Mouse (Mus musculus): ENCODE results near the gene Ptprr. TPM values are rescaled to one million over a fixed set of nuclear protein-coding genes. Genes with fewer than 3 reads are reported as not detected.

Gene Ptprr
- 0.23 TPM in 1 of 2 replicates, not detected in the other for total RNA-seq (2017)

DNA sequence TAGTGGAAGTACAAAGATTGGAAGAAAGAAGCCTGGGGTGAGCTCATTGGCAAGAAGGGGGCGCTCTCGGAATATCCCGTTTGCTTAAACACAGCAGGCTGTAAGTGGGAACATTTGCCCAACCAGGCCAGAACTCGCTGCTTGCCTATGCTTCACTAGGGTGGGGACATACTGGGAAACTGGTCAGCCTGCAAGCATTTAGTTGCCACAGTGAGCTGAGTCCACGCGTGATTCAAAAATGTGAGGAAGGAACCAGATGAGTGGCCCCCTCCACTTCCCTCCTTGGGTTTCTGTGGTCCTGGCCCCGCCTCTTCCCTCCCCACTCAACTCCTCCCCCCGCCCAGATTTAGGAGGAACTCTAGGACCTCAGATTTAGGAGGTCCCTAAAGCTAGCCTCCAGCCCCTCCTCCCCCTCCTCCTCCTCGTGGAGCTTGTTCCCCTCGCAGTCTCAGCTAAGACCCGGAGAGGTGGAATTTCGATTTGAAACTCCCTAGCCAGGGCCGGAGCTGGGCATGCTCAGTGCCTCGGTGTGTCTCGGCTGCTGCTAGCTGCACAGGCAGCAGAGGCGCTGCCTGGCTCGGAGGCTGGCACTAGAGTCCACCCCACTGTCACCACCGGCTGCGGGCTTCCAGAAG is at the start of gene Ptprr:
Gene Ptprr (plus strand): TSS at position 369 of the 635 bp plus-strand sequence.
- peak; percentile 87 for ATAC-seq (replicated peaks; ENCODE audit: low read depth, poor library complexity, severe bottlenecking)

- ATAC-seq (replicated peaks; ENCODE audit: low read depth, poor library complexity, severe bottlenecking), result no peak
Measured at GRCm38 (mm10) chr10:115976345-115976744, 41.7 kb upstream of the Ptprr start.

GRCm38 (mm10) chr10:115978992-115979391 is 39.0 kb upstream of the Ptprr start:
- no peak for ATAC-seq (replicated peaks; ENCODE audit: low read depth, poor library complexity, severe bottlenecking)

DNA sequence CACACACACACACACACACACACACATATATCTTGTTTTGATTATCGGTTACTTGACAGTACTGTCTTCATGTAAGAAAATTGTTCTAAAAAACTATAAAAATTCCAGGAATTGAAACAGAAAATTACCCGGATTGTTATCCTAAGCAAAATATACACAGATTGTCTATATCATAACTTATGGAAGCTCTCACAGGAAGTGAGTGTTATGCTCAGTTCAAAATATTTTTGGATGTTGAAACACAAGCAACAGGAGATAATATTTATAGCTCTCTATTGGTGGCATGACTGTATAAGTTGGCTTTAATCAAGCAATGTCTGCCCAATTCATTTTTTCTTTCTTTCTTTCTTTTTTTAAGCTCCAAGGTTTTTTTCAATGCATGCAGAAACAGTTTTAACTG is 38.0 kb upstream of the Ptprr start:
- ATAC-seq (replicated peaks; ENCODE audit: low read depth, poor library complexity, severe bottlenecking), result no peak

DNA sequence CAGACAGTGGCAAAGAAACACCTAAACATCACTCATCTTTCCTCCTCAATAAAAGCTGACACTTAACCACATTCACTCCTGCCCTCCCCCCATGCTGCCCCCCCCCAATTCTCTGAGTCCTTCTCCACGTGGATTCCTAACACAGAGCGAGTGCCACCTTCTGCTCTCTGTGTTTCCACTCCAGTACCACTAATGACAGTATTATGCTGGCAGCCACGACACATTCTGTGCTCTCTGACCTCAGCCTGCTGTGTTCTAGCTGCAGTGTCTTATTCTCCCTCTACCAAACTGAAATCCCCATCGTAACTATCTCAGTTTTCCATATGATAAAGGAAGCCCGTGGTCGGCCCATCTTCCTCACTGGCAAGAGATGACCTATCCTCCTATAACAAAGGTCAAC is 33.7 kb upstream of the Ptprr start:
- no peak for ATAC-seq (replicated peaks; ENCODE audit: low read depth, poor library complexity, severe bottlenecking)

DNA sequence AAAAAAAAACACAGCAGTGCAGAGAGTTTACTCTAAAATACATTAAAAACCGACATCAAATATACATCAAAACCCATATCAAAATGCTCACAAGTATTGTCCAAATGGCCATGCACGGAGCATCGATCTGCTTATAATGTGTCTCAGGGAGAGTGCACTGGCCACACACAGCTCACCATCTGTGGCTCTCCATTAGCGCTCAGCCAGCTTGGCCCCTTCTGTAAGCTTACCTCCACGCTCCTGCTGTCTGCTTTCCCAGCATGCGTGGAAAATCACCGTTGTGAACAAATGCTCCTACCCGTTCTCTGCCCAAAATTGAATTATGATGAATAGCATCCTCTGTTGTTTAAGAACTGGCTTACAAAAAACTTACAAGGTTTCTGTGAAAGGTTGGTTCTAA is 16.2 kb upstream of the Ptprr start:
- ATAC-seq (replicated peaks; ENCODE audit: low read depth, poor library complexity, severe bottlenecking), result no peak

DNA sequence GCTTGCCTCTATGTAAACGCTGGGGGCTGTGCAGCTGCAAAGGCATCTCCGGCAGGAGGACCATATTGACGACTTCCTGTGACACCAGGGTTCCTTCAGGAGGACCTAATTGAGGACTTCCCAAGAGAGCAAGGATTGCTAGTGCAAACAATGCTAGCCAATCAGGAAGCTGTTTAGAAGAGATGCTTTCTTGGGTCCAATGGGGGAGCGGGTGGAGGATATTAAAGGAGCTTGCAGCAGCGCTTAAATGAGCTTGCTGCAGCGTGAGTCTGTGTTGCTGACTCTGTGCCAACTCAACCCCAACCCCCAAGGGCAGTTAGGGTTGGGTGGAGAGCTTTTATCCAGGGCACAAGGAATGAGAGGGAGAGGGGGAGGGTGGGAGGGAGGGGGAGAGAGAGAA is 11.3 kb upstream of the Ptprr start:
- no peak for ATAC-seq (replicated peaks; ENCODE audit: low read depth, poor library complexity, severe bottlenecking)

GRCm38 (mm10) chr10:116018480-116018891 is 473 bp downstream of the Ptprr start:
- ATAC-seq (replicated peaks; ENCODE audit: low read depth, poor library complexity, severe bottlenecking), result no peak

GRCm38 (mm10) chr10:116019086-116019860 is 1.3 kb downstream of the Ptprr start:
- peak; percentile 80 for ATAC-seq (replicated peaks; ENCODE audit: low read depth, poor library complexity, severe bottlenecking)

DNA sequence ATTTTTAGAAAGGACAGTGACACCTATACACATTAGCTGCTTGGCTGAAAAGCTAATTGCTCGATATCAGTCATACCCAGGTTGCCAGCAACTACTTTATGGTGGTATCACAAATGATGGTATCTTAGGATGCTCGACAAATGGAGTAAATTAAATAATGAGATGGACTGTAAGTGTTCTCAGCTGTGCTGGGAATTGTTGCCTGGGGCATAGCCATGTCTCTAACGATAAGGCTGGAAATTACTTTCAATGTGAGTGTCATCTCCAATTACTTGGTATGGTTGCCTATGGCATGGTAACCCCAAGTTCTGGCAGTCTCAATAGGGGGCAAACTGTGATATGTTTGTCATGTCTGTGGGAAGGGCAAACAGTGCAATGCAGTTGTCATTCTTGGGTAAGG is 3.1 kb downstream of the Ptprr start:
- ATAC-seq (replicated peaks; ENCODE audit: low read depth, poor library complexity, severe bottlenecking), result no peak

- ATAC-seq (replicated peaks; ENCODE audit: low read depth, poor library complexity, severe bottlenecking), result no peak
Measured at GRCm38 (mm10) chr10:116038150-116038549, 20.1 kb downstream of the Ptprr start.

GRCm38 (mm10) chr10:116075954-116076353 is 57.9 kb downstream of the Ptprr start:
- ATAC-seq (replicated peaks; ENCODE audit: low read depth, poor library complexity, severe bottlenecking), result no peak

GRCm38 (mm10) chr10:116078636-116079035 is 60.6 kb downstream of the Ptprr start:
- ATAC-seq (replicated peaks; ENCODE audit: low read depth, poor library complexity, severe bottlenecking), result no peak

DNA sequence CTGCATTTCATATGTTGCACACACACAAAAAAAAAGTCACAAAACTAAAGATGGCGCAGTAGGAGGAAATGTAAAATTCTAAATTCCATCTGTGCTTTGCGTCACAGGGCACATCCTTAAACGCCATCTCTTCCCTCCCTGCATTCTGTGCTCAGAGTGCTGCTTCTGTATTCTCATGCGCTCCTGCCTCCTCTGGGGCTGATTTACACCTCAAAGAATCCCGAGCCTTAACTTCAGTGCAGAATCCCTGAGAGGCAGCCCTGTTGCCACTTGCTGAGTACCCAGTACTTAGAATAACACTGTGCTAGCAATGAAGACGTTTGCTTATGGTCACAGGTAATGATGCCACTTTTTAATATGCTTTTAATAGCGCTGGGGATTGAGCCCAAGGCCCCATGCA is 61.4 kb downstream of the Ptprr start:
- ATAC-seq (replicated peaks; ENCODE audit: low read depth, poor library complexity, severe bottlenecking), result no peak

DNA sequence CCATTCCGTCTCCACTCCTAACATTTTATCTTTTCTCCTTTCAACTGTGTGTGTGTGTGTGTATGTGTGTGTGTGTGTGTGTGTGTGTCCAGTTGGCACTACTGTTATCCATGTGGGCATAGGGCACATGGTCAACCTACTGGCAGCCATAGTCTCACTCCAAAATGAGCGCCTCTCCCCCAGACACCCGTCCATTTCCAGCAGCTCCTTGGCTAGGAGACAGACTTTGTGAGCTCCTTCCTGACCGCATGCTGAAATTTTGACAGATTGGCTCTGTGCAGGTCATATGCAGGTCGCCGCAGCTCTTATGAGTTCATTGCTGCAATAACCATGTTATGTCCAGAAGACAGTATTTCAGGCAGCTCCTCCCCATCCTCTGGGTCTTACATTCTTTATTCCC is 62.8 kb downstream of the Ptprr start:
- no peak for ATAC-seq (replicated peaks; ENCODE audit: low read depth, poor library complexity, severe bottlenecking)

- ATAC-seq (replicated peaks; ENCODE audit: low read depth, poor library complexity, severe bottlenecking), result peak; percentile 69
Measured at GRCm38 (mm10) chr10:116083965-116084364, 66.0 kb downstream of the Ptprr start.

- ATAC-seq (replicated peaks; ENCODE audit: low read depth, poor library complexity, severe bottlenecking), result no peak
Measured at GRCm38 (mm10) chr10:116096466-116096865, 78.5 kb downstream of the Ptprr start.

- 0 out of 2 replicates have a peak, but pooled peaks have one; percentile 45 for ATAC-seq (replicated peaks; ENCODE audit: low read depth, poor library complexity, severe bottlenecking)
Measured at GRCm38 (mm10) chr10:116098470-116098869, 80.5 kb downstream of the Ptprr start.

GRCm38 (mm10) chr10:116108176-116108575 is 90.2 kb downstream of the Ptprr start:
- no peak for ATAC-seq (replicated peaks; ENCODE audit: low read depth, poor library complexity, severe bottlenecking)

- no peak for ATAC-seq (replicated peaks; ENCODE audit: low read depth, poor library complexity, severe bottlenecking)
Measured at GRCm38 (mm10) chr10:116108730-116109129, 90.7 kb downstream of the Ptprr start.

DNA sequence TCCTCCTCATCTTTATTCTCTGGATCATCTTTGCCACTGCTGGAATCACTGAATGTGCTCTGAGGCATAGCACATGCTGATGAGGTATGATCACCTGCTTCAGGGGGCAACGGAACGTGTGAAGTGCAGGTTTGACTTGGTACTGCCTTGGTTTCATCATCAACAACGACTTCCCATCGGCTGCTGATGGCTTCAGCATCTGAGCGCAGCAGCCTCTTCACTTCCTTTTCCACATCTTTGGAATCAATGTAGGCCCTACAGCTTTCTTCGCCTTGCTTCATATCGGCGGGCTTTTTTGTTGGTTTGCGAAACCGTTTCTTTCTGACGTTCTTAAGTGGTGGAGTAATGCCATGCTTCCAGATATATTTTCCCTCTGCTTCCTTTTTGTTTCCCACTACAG is 94.9 kb downstream of the Ptprr start:
- no peak for ATAC-seq (replicated peaks; ENCODE audit: low read depth, poor library complexity, severe bottlenecking)

Measured in common myeloid progenitor, adult 5-6 weeks (primary cell).